Mouse (Mus musculus) gastrocnemius, postnatal 14 days (tissue): Measurements from ENCODE around the gene Foxl1. TPM values are rescaled to one million over a fixed set of nuclear protein-coding genes. Genes with fewer than 3 reads are reported as not detected.

Source experiments
- DNase-seq: peaks from one replicate; pipeline ENCODE4 v3.0.0; 2021; ENCODE audit warnings: mixed read lengths
- intact Hi-C: fragments of 180-260 bp; cut with DNase I; formaldehyde crosslinking; loops from one replicate; pipeline ENCODE4 v1.15.1; 2025; ENCODE audit warnings: low total_unique reads
- total RNA-seq, 2 experiments: library from RNA; stranded (reverse); gene quantifications; 2 replicates each; pipeline ENCODE4 v1.2.3; 2021

Gene Foxl1
- total RNA-seq, 2 experiments from 2014 or later = 0.10 TPM; not detected in 1

- no peak for DNase-seq
- intact Hi-C loops = no loop called here
Measured at GRCm38 (mm10) chr8:121148573-121149083, 20.9 kb downstream of the Foxl1 start.

- intact Hi-C loops = no loop called here
- no peak for DNase-seq
Measured at GRCm38 (mm10) chr8:121152394-121152793, 24.7 kb downstream of the Foxl1 start.

GRCm38 (mm10) chr8:121156990-121157491, 29.3 kb downstream of the Foxl1 start:
- DNase-seq = no peak
- intact Hi-C loops = no loop called here

GRCm38 (mm10) chr8:121158812-121159211, 31.1 kb downstream of the Foxl1 start:
- intact Hi-C loops = no loop called here

GRCm38 (mm10) chr8:121161437-121161836, 33.7 kb downstream of the Foxl1 start:
- intact Hi-C loops = no loop called here
- no peak for DNase-seq

More at GRCm38 (mm10) chr8:121158812-121159211, 31.1 kb downstream of the Foxl1 start:
- no peak for DNase-seq

GRCm38 (mm10) chr8:121162413-121162812, 34.7 kb downstream of the Foxl1 start:
- intact Hi-C loops = no loop called here
- no peak for DNase-seq

GRCm38 (mm10) chr8:121162906-121163695, 35.4 kb downstream of the Foxl1 start:
- intact Hi-C loops = no loop called here
- no peak for DNase-seq

- DNase-seq = no peak
- intact Hi-C loops = no loop called here
Measured at GRCm38 (mm10) chr8:121164017-121164469, 36.3 kb downstream of the Foxl1 start.

GRCm38 (mm10) chr8:121168033-121168432, 40.3 kb downstream of the Foxl1 start:
- no peak for DNase-seq
- intact Hi-C loops = no loop called here

GRCm38 (mm10) chr8:121170116-121170515, 42.4 kb downstream of the Foxl1 start:
- intact Hi-C loops = no loop called here
- DNase-seq = no peak

GRCm38 (mm10) chr8:121170626-121171552, 43.1 kb downstream of the Foxl1 start:
- DNase-seq = no peak

GRCm38 (mm10) chr8:121172567-121172966, 44.8 kb downstream of the Foxl1 start:
- no peak for DNase-seq
- intact Hi-C loops = no loop called here

More at GRCm38 (mm10) chr8:121170626-121171552, 43.1 kb downstream of the Foxl1 start:
- intact Hi-C loops = no loop called here

- intact Hi-C loops = no loop called here
- no peak for DNase-seq
Measured at GRCm38 (mm10) chr8:121174178-121174577, 46.4 kb downstream of the Foxl1 start.

GRCm38 (mm10) chr8:121174721-121175539, 47.2 kb downstream of the Foxl1 start:
- intact Hi-C loops = no loop called here
- DNase-seq = no peak

- no peak for DNase-seq
- intact Hi-C loops = no loop called here
Measured at GRCm38 (mm10) chr8:121175540-121176090, 47.9 kb downstream of the Foxl1 start.

GRCm38 (mm10) chr8:121176291-121176690, 48.6 kb downstream of the Foxl1 start:
- DNase-seq = no peak
- intact Hi-C loops = no loop called here
